Mouse (Mus musculus) lung, adult 2 months (tissue): Measurements from ENCODE around the gene Gm17304.

ENCODE experiments used
- CTCF ChIP-seq: fragments of 200-500 bp; IDR thresholded peaks from 2 replicates; pipeline ENCODE4 v1.5.1; 2011; ENCODE audit warnings: mild to moderate bottlenecking, low read length, control low read depth; ENCODE audit not compliant: insufficient read depth
- POLR2A ChIP-seq: fragments of 200-500 bp; IDR thresholded peaks from 2 replicates; pipeline ENCODE4 v1.6.1; 2011; ENCODE audit warnings: low read depth, mild to moderate bottlenecking, control low read depth, low read length, borderline replicate concordance; ENCODE audit errors: extremely low read depth

GRCm38 (mm10) chr5:106652790-106653328 is 44.0 kb downstream of the Gm17304 start:
- TF ChIP-seq CTCF (no peak), POLR2A (no peak)
